Mouse (Mus musculus) bone marrow macrophage, adult 2 months (primary cell): ENCODE measurements around the gene Gm42906.

Experiments used
- CTCF ChIP-seq: IDR thresholded peaks from 2 replicates; pipeline ENCODE4 v1.5.1; 2012; ENCODE audit warnings: low read depth, mild to moderate bottlenecking, low read length, moderate library complexity
- POLR2A ChIP-seq: IDR thresholded peaks from 2 replicates; pipeline ENCODE4 v1.6.1; 2012; ENCODE audit warnings: mild to moderate bottlenecking, low read depth, low read length, borderline replicate concordance

GRCm38 (mm10) chr5:151042911-151043310 lies 385.1 kb downstream of the Gm42906 start:
- no peak for TF ChIP-seq CTCF
- TF ChIP-seq POLR2A: no peak
